Mouse (Mus musculus): ENCODE measurements around the gene Arl8a.

GRCm38 (mm10) chr1:135112661-135113060, 34.0 kb upstream of the Arl8a start:
- TF ChIP-seq CTCF (IDR thresholded peaks at IDR 0.05; ENCODE audit: extremely low read depth, insufficient read length, insufficient replicate concordance, low read depth, low read length) = peak; percentile 79; the same call in 1 of the 2 replicates
- no peak for TF ChIP-seq POLR2A (IDR thresholded peaks at IDR 0.05; ENCODE audit: low read depth, low read length)
